Mouse (Mus musculus) neural tube, embryonic 12.5 days (tissue): ENCODE results near the gene Dand5. TPM values are rescaled to one million over a fixed set of nuclear protein-coding genes. Genes with fewer than 3 reads are reported as not detected.

Experiments
- ATAC-seq: fragments of 200-750 bp; cut with Nextera tagmentation; 2 replicates; pipeline ENCODE4 v1.8.0; 2017; ENCODE audit warnings: low read depth, mild to moderate bottlenecking, moderate TSS enrichment, moderate library complexity; ENCODE audit not compliant: low FRiP score
- H3K27ac ChIP-seq: fragments of 300-500 bp; sonication (generic); 2 replicates; pipeline ENCODE4 v1.5.1; 2016
- H3K27me3 ChIP-seq: fragments of 300-500 bp; sonication (generic); replicated peaks from 2 replicates; pipeline ENCODE4 v1.6.1; 2016; ENCODE audit warnings: mild to moderate bottlenecking
- H3K36me3 ChIP-seq: fragments of 300-500 bp; sonication (generic); 2 replicates; pipeline ENCODE4 v1.6.1; 2016; ENCODE audit warnings: mild to moderate bottlenecking
- H3K4me1 ChIP-seq: fragments of 300-500 bp; sonication (generic); 2 replicates; pipeline ENCODE4 v1.6.1; 2016
- H3K4me2 ChIP-seq: fragments of 300-500 bp; sonication (generic); replicated peaks from 2 replicates; pipeline ENCODE4 v1.6.1; 2016; ENCODE audit warnings: mild to moderate bottlenecking
- H3K4me3 ChIP-seq: fragments of 300-500 bp; sonication (generic); 2 replicates; pipeline ENCODE4 v1.5.1; 2016
- H3K9ac ChIP-seq: fragments of 300-500 bp; sonication (generic); 2 replicates; pipeline ENCODE4 v1.6.1; 2016; ENCODE audit warnings: mild to moderate bottlenecking
- H3K9me3 ChIP-seq: fragments of 300-500 bp; sonication (generic); 2 replicates; pipeline ENCODE4 v1.6.1; 2016; ENCODE audit warnings: mild to moderate bottlenecking
- WGBS: fragments of 180-500 bp; shearing (Covaris S2); methylation state at CpG from one replicate; pipeline ENCODE4 v1.1.7; 2016; 5-methylcytosine and 5-hydroxymethylcytosine counted together
- polyA plus RNA-seq: library from polyadenylated mRNA; unstranded; fragments of >200 nt; fragmentation: Nextera tagmentation; extraction: Ambion mirVana; gene quantifications from 2 replicates; pipeline ENCODE4 v1.2.1, GENCODE M21; 2016

Dand5 gene
- polyA plus RNA-seq = 6.5 and 8.3 TPM in 2 replicates

GRCm38 (mm10) chr8:84822723-84823122 is at the start of gene Dand5:
Gene Dand5, minus strand, starts transcription at chr8:84822823.
- Histone ChIP-seq H3K4me1 (peaks cover 7% of the 10 kb centered on the region), H3K4me2 (peak within 1 kb of the TSS; percentile 54), H3K9ac (0 out of 2 replicates have a peak within 1 kb of the TSS, but pooled peaks have one; percentile 21), H3K36me3 (no peaks in the 10 kb centered on the region), H3K27ac (no peak within 1 kb of the TSS), H3K27me3 (peaks cover 12% of the 10 kb centered on the region; the same call in 1 of the 2 replicates), H3K9me3 (no peaks in the 10 kb centered on the region), H3K4me3 (peak within 1 kb of the TSS; percentile 11; the same call in 1 of the 2 replicates)
- WGBS = 27% methylated on average over 3 of the region's 3 CpGs
- no peak for ATAC-seq

- peak; percentile 68 for ATAC-seq
- H3K4me1 ChIP-seq = peaks cover 11% of the 10 kb centered on the region
- peak within 1 kb of the TSS; percentile 34 for H3K4me3 ChIP-seq
- no peaks in the 10 kb centered on the region for H3K9me3 ChIP-seq
- no peak within 1 kb of the TSS for H3K27ac ChIP-seq
- H3K36me3 ChIP-seq = peaks cover 32% of the 10 kb centered on the region
- H3K4me2 ChIP-seq = peak within 1 kb of the TSS; percentile 84
- peaks cover 8% of the 10 kb centered on the region for H3K27me3 ChIP-seq
- H3K9ac ChIP-seq = peak within 1 kb of the TSS; percentile 51; the same call in 1 of the 2 replicates
- WGBS = 16% methylated on average over 45 of the region's 46 CpGs
These were observed 49.0 kb upstream of the Dand5 start, which contains the start of gene Syce2 for GRCm38 (mm10) chr8:84871376-84872308. Gene Syce2, plus strand, starts transcription at chr8:84872111.

GRCm38 (mm10) chr8:84856864-84857441 is 34.3 kb upstream of the Dand5 start, which contains the start of gene Farsa:
Gene Farsa, plus strand, starts transcription at chr8:84856989.
- Histone ChIP-seq H3K27ac (0 out of 2 replicates have a peak within 1 kb of the TSS, but pooled peaks have one; percentile 29), H3K27me3 (no peaks in the 10 kb centered on the region), H3K9ac (peak within 1 kb of the TSS; percentile 78), H3K9me3 (no peaks in the 10 kb centered on the region), H3K4me2 (peak within 1 kb of the TSS; percentile 94), H3K36me3 (peaks cover 27% of the 10 kb centered on the region), H3K4me3 (peak within 1 kb of the TSS; percentile 92), H3K4me1 (peaks cover 13% of the 10 kb centered on the region)
- peak; percentile 86 for ATAC-seq
- under 1% methylated on average over 39 of the region's 39 CpGs for WGBS

- peaks cover 13% of the 10 kb centered on the region for H3K4me1 ChIP-seq
- 94% methylated on average over 3 of the region's 3 CpGs for WGBS
- no peak overlapping the region for H3K4me2 ChIP-seq
- no peak overlapping the region for H3K4me3 ChIP-seq
- peak; percentile 45; the same call in 1 of the 2 replicates for ATAC-seq
- no peaks in the 10 kb centered on the region for H3K27me3 ChIP-seq
- peaks cover 22% of the 10 kb centered on the region for H3K36me3 ChIP-seq
- H3K9ac ChIP-seq = no peak overlapping the region
- no peaks in the 10 kb centered on the region for H3K9me3 ChIP-seq
- H3K27ac ChIP-seq = no peak overlapping the region
These were observed 33.8 kb upstream of the Dand5 start for GRCm38 (mm10) chr8:84856434-84856833.

- Histone ChIP-seq H3K36me3 (peaks cover 22% of the 10 kb centered on the region), H3K27ac (no peak overlapping the region), H3K4me3 (no peak overlapping the region; the same call in 1 of the 2 replicates), H3K4me2 (peak overlapping the region; percentile 86), H3K9me3 (no peaks in the 10 kb centered on the region), H3K9ac (no peak overlapping the region), H3K4me1 (peaks cover 31% of the 10 kb centered on the region), H3K27me3 (no peaks in the 10 kb centered on the region)
- ATAC-seq = no peak
- WGBS = 38% methylated on average over 6 of the region's 6 CpGs
These were observed 25.2 kb upstream of the Dand5 start for GRCm38 (mm10) chr8:84847684-84848435.

- Histone ChIP-seq H3K4me1 (peaks cover 32% of the 10 kb centered on the region), H3K27ac (peak within 1 kb of the TSS; percentile 68), H3K4me2 (peak within 1 kb of the TSS; percentile 86), H3K27me3 (no peaks in the 10 kb centered on the region), H3K9ac (peak within 1 kb of the TSS; percentile 85), H3K36me3 (peaks cover 30% of the 10 kb centered on the region), H3K4me3 (peak within 1 kb of the TSS; percentile 94), H3K9me3 (no peaks in the 10 kb centered on the region)
- ATAC-seq = peak; percentile 99
- WGBS = under 1% methylated on average over 55 of the region's 55 CpGs
These were observed 24.3 kb upstream of the Dand5 start, which contains the start of gene Calr for GRCm38 (mm10) chr8:84846722-84847572. Gene Calr, minus strand, starts transcription at chr8:84846934.

GRCm38 (mm10) chr8:84846094-84846721 is 23.6 kb upstream of the Dand5 start:
- peak overlapping the region; percentile 94 for H3K4me3 ChIP-seq
- H3K27ac ChIP-seq = peak overlapping the region; percentile 68; the same call in 1 of the 2 replicates
- peak overlapping the region; percentile 85 for H3K9ac ChIP-seq
- peaks cover 32% of the 10 kb centered on the region for H3K4me1 ChIP-seq
- H3K36me3 ChIP-seq = peaks cover 38% of the 10 kb centered on the region
- WGBS = 1% methylated on average over 30 of the region's 30 CpGs
- peak overlapping the region; percentile 86 for H3K4me2 ChIP-seq
- no peaks in the 10 kb centered on the region for H3K27me3 ChIP-seq
- H3K9me3 ChIP-seq = no peaks in the 10 kb centered on the region
- ATAC-seq = peak; percentile 55

- peak overlapping the region; percentile 86 for H3K4me2 ChIP-seq
- WGBS = 18% methylated on average over 12 of the region's 12 CpGs
- H3K9me3 ChIP-seq = no peaks in the 10 kb centered on the region
- no peaks in the 10 kb centered on the region for H3K27me3 ChIP-seq
- no peak for ATAC-seq
- H3K9ac ChIP-seq = peak overlapping the region; percentile 85
- H3K4me1 ChIP-seq = peaks cover 32% of the 10 kb centered on the region
- H3K4me3 ChIP-seq = peak overlapping the region; percentile 94
- 0 out of 2 replicates have a peak overlapping the region, but pooled peaks have one; percentile 68 for H3K27ac ChIP-seq
- peaks cover 40% of the 10 kb centered on the region for H3K36me3 ChIP-seq
These were observed 22.9 kb upstream of the Dand5 start for GRCm38 (mm10) chr8:84845355-84846093.

- ATAC-seq = no peak
- Histone ChIP-seq H3K9me3 (no peaks in the 10 kb centered on the region), H3K27ac (no peak overlapping the region), H3K4me2 (peak overlapping the region; percentile 86), H3K27me3 (no peaks in the 10 kb centered on the region), H3K4me1 (peaks cover 35% of the 10 kb centered on the region), H3K36me3 (peaks cover 40% of the 10 kb centered on the region), H3K9ac (peak overlapping the region; percentile 85), H3K4me3 (peak overlapping the region; percentile 94)
- 88% methylated on average over 9 of the region's 9 CpGs for WGBS
These were observed 21.9 kb upstream of the Dand5 start for GRCm38 (mm10) chr8:84844397-84845070.

GRCm38 (mm10) chr8:84841514-84841913 is 18.9 kb upstream of the Dand5 start:
- WGBS = 72% methylated on average over 1 of the region's 1 CpGs
- H3K4me3 ChIP-seq = no peak overlapping the region
- H3K9ac ChIP-seq = no peak overlapping the region
- ATAC-seq = no peak
- peaks cover 49% of the 10 kb centered on the region for H3K4me1 ChIP-seq
- H3K4me2 ChIP-seq = no peak overlapping the region
- no peaks in the 10 kb centered on the region for H3K27me3 ChIP-seq
- H3K9me3 ChIP-seq = no peaks in the 10 kb centered on the region
- no peak overlapping the region for H3K27ac ChIP-seq
- H3K36me3 ChIP-seq = peaks cover 64% of the 10 kb centered on the region
